Mouse (Mus musculus): Measurements from ENCODE around the gene Pdk2. TPM values are rescaled to one million over a fixed set of nuclear protein-coding genes. Genes with fewer than 3 reads are reported as not detected.

The Pdk2 gene
- total and polyA plus RNA-seq, 3 experiments = 3.9 to 40.3 (median 37.8) TPM

DNA sequence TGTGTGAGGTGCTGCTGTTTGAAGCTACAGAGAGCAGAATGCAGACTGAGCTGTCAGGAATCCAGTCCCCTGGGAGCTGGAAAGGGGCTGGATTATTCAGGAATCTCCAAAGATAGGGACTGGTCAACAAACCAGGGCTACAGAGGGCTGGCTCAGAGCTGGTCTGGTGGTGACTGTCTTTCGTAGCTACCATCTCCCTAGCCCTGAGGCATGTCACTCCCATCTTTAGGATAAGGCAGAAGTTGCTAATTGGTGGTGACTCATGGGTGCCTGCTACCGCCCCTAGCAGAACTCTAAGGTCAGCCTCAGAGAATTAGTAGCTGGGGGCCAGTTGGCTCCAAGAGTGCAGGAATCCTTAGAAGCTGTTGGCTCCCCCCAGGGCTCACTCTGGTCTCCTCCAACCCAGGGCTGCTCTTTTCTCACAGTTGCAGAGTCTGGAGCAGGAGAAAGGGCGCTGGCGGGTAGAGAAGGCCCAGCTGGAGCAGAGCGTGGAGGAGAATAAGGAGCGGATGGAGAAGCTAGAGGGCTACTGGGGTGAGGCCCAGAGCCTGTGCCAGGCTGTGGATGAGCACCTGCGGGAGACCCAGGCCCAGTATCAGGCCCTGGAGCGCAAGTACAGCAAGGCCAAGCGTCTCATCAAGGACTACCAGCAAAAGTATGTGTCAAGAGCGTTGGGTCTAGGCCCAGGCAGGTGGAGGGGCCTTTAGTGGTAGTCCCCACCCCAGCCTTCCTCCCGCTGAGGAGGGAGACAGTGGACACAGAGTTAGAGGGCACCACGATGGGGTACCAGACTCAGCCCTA is 36.8 kb downstream of the Pdk2 start:
- Histone ChIP-seq H3K9me3 (replicated peaks) (no peaks in the 10 kb centered on the region), H3K36me3 (replicated peaks) (peaks cover 79% of the 10 kb centered on the region), H3K4me1 (ENCODE audit: insufficient read depth, low read depth, low read length) (peaks cover 99% of the 10 kb centered on the region), H3K27me3 (ENCODE audit: insufficient read depth, low read length) (no peaks in the 10 kb centered on the region), H3K4me3 (ENCODE audit: low read depth, low read length) (no peak overlapping the region)
- no peak for DNase-seq (ENCODE audit: low spot score)
- no peak for ATAC-seq (ENCODE audit: extremely low read depth, insufficient number of reproducible peaks, low FRiP score, poor library complexity, severe bottlenecking)
- no peak for TF ChIP-seq TAL1 (conservative IDR thresholded peaks at IDR 0.05; ENCODE audit: low read depth, low read length)
- TF ChIP-seq CTCF (IDR thresholded peaks at IDR 0.05; ENCODE audit: low read depth, low read length) = no peak
- TF ChIP-seq POLR2AphosphoS5 (IDR thresholded peaks at IDR 0.05; ENCODE audit: insufficient replicate concordance, low read depth, low read length) = no peak
- no peak for TF ChIP-seq GATA1 (IDR thresholded peaks at IDR 0.05; ENCODE audit: borderline replicate concordance, low read length)
- no peak for TF ChIP-seq GATA2 (IDR thresholded peaks at IDR 0.05; ENCODE audit: borderline replicate concordance, low read depth, low read length)

DNA sequence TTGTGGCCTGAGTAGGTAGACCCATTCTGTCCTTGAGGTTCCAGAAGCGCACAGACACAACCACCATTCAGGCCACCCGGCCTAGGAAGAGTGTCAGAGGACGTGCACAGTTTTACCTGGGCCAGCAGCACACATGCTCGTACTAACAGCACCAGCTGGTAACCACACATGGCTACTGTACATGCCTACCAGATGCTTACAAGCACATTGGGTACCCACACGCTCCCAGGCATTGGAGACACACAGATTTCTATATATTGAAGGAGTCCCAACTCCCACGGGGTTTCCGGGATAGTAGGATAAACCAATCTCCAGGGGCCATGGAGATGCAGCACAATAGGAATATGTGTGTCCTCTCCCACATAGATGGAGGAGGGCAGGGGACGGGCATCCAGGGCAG is 38.4 kb downstream of the Pdk2 start:
- DNase-seq (ENCODE audit: low spot score) (no peak), ATAC-seq (ENCODE audit: extremely low read depth, insufficient number of reproducible peaks, low FRiP score, poor library complexity, severe bottlenecking) (no peak)
- Histone ChIP-seq H3K9me3 (replicated peaks) (no peaks in the 10 kb centered on the region), H3K4me1 (ENCODE audit: insufficient read depth, low read depth, low read length) (peaks cover 99% of the 10 kb centered on the region), H3K36me3 (replicated peaks) (peaks cover 89% of the 10 kb centered on the region), H3K4me3 (ENCODE audit: low read depth, low read length) (no peak overlapping the region), H3K27me3 (ENCODE audit: insufficient read depth, low read length) (no peaks in the 10 kb centered on the region)
- TF ChIP-seq TAL1 (conservative IDR thresholded peaks at IDR 0.05; ENCODE audit: low read depth, low read length) (no peak), CTCF (IDR thresholded peaks at IDR 0.05; ENCODE audit: low read depth, low read length) (no peak), POLR2AphosphoS5 (IDR thresholded peaks at IDR 0.05; ENCODE audit: insufficient replicate concordance, low read depth, low read length) (no peak), GATA1 (IDR thresholded peaks at IDR 0.05; ENCODE audit: borderline replicate concordance, low read length) (no peak), GATA2 (IDR thresholded peaks at IDR 0.05; ENCODE audit: borderline replicate concordance, low read depth, low read length) (no peak)

DNA sequence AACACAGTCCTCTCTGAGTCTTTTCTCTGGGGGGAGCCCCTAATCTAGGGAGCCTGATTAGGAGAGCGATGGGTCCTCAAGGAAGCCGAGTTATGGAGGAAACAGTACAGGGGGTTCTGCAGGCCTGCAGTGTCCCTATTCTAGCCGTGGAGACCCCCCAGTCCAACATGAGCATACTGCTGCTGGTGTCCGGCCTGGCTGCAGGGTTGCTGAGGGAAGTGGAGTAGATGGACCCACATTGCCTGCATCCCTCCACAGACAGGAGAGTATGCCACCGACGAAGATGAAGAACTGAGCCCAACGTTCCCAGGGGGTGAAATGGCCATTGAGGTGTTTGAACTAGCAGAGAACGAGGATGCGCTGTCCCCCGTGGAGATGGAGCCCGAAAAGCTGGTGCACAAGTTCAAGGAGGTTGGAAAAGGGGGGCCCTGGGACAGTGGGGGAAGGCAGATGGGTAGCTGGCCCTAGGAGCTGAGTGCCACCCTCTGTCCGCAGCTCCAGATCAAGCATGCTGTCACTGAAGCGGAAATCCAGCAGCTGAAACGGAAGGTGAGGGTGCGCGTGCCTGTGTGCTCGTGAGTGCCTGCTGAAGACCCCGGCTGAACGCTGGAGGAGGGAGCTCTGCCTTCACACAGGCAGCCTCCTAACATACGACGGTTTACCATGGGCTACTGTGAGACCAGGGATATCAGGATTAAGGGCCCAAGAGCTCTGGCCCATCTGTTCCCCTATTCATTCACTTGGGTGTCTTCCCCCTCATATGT is 39.4 kb downstream of the Pdk2 start:
- no peak for TF ChIP-seq POLR2AphosphoS5 (IDR thresholded peaks at IDR 0.05; ENCODE audit: insufficient replicate concordance, low read depth, low read length)
- TF ChIP-seq CTCF (IDR thresholded peaks at IDR 0.05; ENCODE audit: low read depth, low read length) = no peak; the same call in 1 of the 2 replicates
- no peak for TF ChIP-seq GATA2 (IDR thresholded peaks at IDR 0.05; ENCODE audit: borderline replicate concordance, low read depth, low read length)
- no peak for TF ChIP-seq GATA1 (IDR thresholded peaks at IDR 0.05; ENCODE audit: borderline replicate concordance, low read length)
- no peaks in the 10 kb centered on the region for H3K9me3 ChIP-seq (replicated peaks)
- peaks cover 99% of the 10 kb centered on the region for H3K4me1 ChIP-seq (ENCODE audit: insufficient read depth, low read depth, low read length)
- ATAC-seq (ENCODE audit: extremely low read depth, insufficient number of reproducible peaks, low FRiP score, poor library complexity, severe bottlenecking) = no peak
- DNase-seq (ENCODE audit: low spot score) = no peak
- no peaks in the 10 kb centered on the region for H3K27me3 ChIP-seq (ENCODE audit: insufficient read depth, low read length)
- peaks cover 96% of the 10 kb centered on the region for H3K36me3 ChIP-seq (replicated peaks)
- 0 out of 2 replicates have a peak overlapping the region, but pooled peaks have one; percentile 9 for H3K4me3 ChIP-seq (ENCODE audit: low read depth, low read length)

DNA sequence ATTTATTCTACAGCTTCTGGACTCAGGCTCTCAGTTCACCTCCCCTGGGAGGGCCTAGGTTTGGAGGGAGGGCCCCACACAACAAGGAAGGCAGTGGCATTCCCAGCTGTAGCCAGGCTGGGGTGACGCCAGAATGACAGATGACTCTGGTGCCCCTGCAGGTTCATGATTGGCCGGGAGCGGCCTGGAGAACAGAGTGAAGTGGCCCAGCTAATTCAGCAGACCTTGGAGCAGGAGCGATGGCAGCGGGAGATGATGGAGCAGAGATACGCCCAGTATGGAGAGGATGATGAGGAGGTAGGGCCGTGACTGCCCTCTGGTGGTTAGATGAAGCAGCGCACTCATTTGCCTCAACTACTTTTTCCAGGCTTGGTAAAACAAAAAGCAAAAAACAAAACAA is 40.1 kb downstream of the Pdk2 start:
- Histone ChIP-seq H3K36me3 (replicated peaks) (peaks cover 100% of the 10 kb centered on the region), H3K9me3 (replicated peaks) (no peaks in the 10 kb centered on the region), H3K27me3 (ENCODE audit: insufficient read depth, low read length) (no peaks in the 10 kb centered on the region), H3K4me1 (ENCODE audit: insufficient read depth, low read depth, low read length) (peaks cover 99% of the 10 kb centered on the region), H3K4me3 (ENCODE audit: low read depth, low read length) (peak overlapping the region; percentile 60; the same call in 1 of the 2 replicates)
- TF ChIP-seq CTCF (IDR thresholded peaks at IDR 0.05; ENCODE audit: low read depth, low read length) (peak; percentile 92), GATA2 (IDR thresholded peaks at IDR 0.05; ENCODE audit: borderline replicate concordance, low read depth, low read length) (no peak)
- DNase-seq (ENCODE audit: low spot score) = peak; percentile 71
- no peak for ATAC-seq (ENCODE audit: extremely low read depth, insufficient number of reproducible peaks, low FRiP score, poor library complexity, severe bottlenecking)

DNA sequence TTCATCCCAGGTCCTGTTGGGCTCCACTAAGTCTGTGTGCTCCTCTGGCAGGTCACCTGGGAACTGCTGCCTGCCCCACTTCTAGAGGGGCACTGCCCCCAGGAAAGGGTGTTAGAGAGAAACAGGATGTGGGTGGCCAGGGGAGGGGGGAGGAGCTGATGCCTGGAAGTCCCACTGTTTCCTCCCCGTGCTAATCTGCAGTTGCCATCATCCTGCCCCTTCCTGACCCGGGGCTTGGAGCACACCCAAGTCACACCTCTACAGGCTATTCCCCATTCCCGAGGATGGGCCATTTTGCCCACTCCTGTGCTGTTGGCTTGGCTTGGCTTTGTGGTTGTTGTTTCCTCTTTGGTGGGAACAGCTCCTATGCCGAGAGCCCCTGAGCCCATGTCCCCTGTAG is 40.6 kb downstream of the Pdk2 start:
- TF ChIP-seq GATA2 (IDR thresholded peaks at IDR 0.05; ENCODE audit: borderline replicate concordance, low read depth, low read length) = no peak
- ATAC-seq (ENCODE audit: extremely low read depth, insufficient number of reproducible peaks, low FRiP score, poor library complexity, severe bottlenecking) = peak; percentile 11; the same call in 1 of the 2 replicates
- Histone ChIP-seq H3K4me1 (ENCODE audit: insufficient read depth, low read depth, low read length) (peaks cover 99% of the 10 kb centered on the region), H3K4me3 (ENCODE audit: low read depth, low read length) (peak overlapping the region; percentile 60; the same call in 1 of the 2 replicates), H3K36me3 (replicated peaks) (peaks cover 100% of the 10 kb centered on the region), H3K27me3 (ENCODE audit: insufficient read depth, low read length) (no peaks in the 10 kb centered on the region), H3K9me3 (replicated peaks) (no peaks in the 10 kb centered on the region)
- DNase-seq (ENCODE audit: low spot score) = peak; percentile 50

DNA sequence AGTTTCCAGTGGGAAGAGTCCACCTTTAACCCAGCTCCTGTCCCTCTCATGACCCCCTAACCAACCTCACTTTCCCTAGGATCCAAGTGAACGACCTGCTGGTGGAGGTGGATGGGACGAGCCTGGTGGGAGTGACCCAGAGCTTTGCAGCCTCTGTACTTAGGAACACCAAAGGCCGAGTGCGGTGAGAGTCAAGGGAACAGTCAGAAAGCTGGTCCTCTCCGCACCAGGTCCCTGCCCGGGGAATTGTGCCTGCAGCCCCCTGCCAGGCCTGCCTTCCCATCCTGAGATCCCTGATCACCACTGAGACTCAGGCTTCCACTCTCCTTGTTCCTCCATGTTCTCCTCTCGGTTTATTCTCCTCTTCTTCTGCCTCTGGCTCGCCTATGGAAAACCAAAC is 41.0 kb downstream of the Pdk2 start:
- Histone ChIP-seq H3K4me3 (ENCODE audit: low read depth, low read length) (peak overlapping the region; percentile 60; the same call in 1 of the 2 replicates), H3K4me1 (ENCODE audit: insufficient read depth, low read depth, low read length) (peaks cover 99% of the 10 kb centered on the region), H3K9me3 (replicated peaks) (no peaks in the 10 kb centered on the region), H3K27me3 (ENCODE audit: insufficient read depth, low read length) (no peaks in the 10 kb centered on the region), H3K36me3 (replicated peaks) (peaks cover 100% of the 10 kb centered on the region)
- ATAC-seq (ENCODE audit: extremely low read depth, insufficient number of reproducible peaks, low FRiP score, poor library complexity, severe bottlenecking) (no peak), DNase-seq (ENCODE audit: low spot score) (no peak)
- TF ChIP-seq GATA2 (IDR thresholded peaks at IDR 0.05; ENCODE audit: borderline replicate concordance, low read depth, low read length) (no peak), GATA1 (IDR thresholded peaks at IDR 0.05; ENCODE audit: borderline replicate concordance, low read length) (no peak), CTCF (IDR thresholded peaks at IDR 0.05; ENCODE audit: low read depth, low read length) (no peak), POLR2AphosphoS5 (IDR thresholded peaks at IDR 0.05; ENCODE audit: insufficient replicate concordance, low read depth, low read length) (no peak), TAL1 (conservative IDR thresholded peaks at IDR 0.05; ENCODE audit: low read depth, low read length) (no peak)
